Mouse (Mus musculus) thymus, postnatal 0 days (tissue): ENCODE data around the gene Parp16. TPM values are rescaled to one million over a fixed set of nuclear protein-coding genes. Genes with fewer than 3 reads are reported as not detected.
A peak's percentile ranks its signal among the peaks of the same experiment; 100 is the strongest.

Experiments
- DNase-seq: peaks from one replicate; pipeline ENCODE4 v3.0.0-alpha.2; 2015; ENCODE audit warnings: low spot score
- polyA plus RNA-seq: library from polyadenylated mRNA; unstranded; fragments of >200 nt; fragmentation: Nextera tagmentation; extraction: Ambion mirVana; gene quantifications from 2 replicates; pipeline ENCODE4 v1.2.1, GENCODE M21; 2015

Parp16 gene
- polyA plus RNA-seq, 1 experiment from 2014 or later: 7.3 TPM

- no peak for DNase-seq
Observed at GRCm38 (mm10) chr9:65178336-65179213, 16.6 kb upstream of the Parp16 start.

- no peak for DNase-seq
Observed at GRCm38 (mm10) chr9:65179817-65180624, 15.1 kb upstream of the Parp16 start.

GRCm38 (mm10) chr9:65188599-65188998 lies 6.6 kb upstream of the Parp16 start:
- peak; percentile 82 for DNase-seq

- DNase-seq: no peak
Observed at GRCm38 (mm10) chr9:65190306-65190705, 4.8 kb upstream of the Parp16 start.

- DNase-seq: no peak
Observed at GRCm38 (mm10) chr9:65191389-65191754, 3.8 kb upstream of the Parp16 start.

- DNase-seq: no peak
Observed at GRCm38 (mm10) chr9:65191755-65192469, 3.2 kb upstream of the Parp16 start.

GRCm38 (mm10) chr9:65193214-65193613 lies 1.9 kb upstream of the Parp16 start:
- peak; percentile 43 for DNase-seq

- peak; percentile 58 for DNase-seq
Observed at GRCm38 (mm10) chr9:65195621-65195981, 448 bp downstream of the Parp16 start.

- DNase-seq: peak; percentile 82
Observed at GRCm38 (mm10) chr9:65195982-65196737, 1.0 kb downstream of the Parp16 start.

- DNase-seq: peak; percentile 92
Observed at GRCm38 (mm10) chr9:65196738-65197569, 1.8 kb downstream of the Parp16 start.

GRCm38 (mm10) chr9:65197826-65198225 lies 2.7 kb downstream of the Parp16 start:
- DNase-seq: no peak

- no peak for DNase-seq
Observed at GRCm38 (mm10) chr9:65199723-65200122, 4.6 kb downstream of the Parp16 start.

- no peak for DNase-seq
Observed at GRCm38 (mm10) chr9:65200606-65201005, 5.5 kb downstream of the Parp16 start.

- no peak for DNase-seq
Observed at GRCm38 (mm10) chr9:65201021-65201380, 5.8 kb downstream of the Parp16 start.

- peak; percentile 91 for DNase-seq
Observed at GRCm38 (mm10) chr9:65201381-65202164, 6.4 kb downstream of the Parp16 start.

GRCm38 (mm10) chr9:65202165-65202754 lies 7.1 kb downstream of the Parp16 start:
- no peak for DNase-seq

GRCm38 (mm10) chr9:65205049-65205815 lies 10.1 kb downstream of the Parp16 start:
- no peak for DNase-seq
